Mouse (Mus musculus): ENCODE data around the gene Pex19. TPM values are rescaled to one million over a fixed set of nuclear protein-coding genes. Genes with fewer than 3 reads are reported as not detected.

The Pex19 gene
- 10 to 100 TPM; 73.9 to 77.5 TPM for total RNA-seq (2021)
- long read RNA-seq, experiment 1, transcript Pex19-201 (8 exons, 1,917 nt): major isoform, 65 of 74 reads
- long read RNA-seq, experiment 1, partial matches to known transcripts: 5 of 74 reads
- long read RNA-seq, experiment 1, other reads (novel, unspliced or antisense): 3 of 74 reads
- long read RNA-seq, experiment 2, transcript Pex19-201 (8 exons, 1,917 nt): major isoform, 98 of 127 reads
- long read RNA-seq, experiment 2, partial matches to known transcripts: 18 of 127 reads
- long read RNA-seq, experiment 2, other reads (novel, unspliced or antisense): 9 of 127 reads

DNA sequence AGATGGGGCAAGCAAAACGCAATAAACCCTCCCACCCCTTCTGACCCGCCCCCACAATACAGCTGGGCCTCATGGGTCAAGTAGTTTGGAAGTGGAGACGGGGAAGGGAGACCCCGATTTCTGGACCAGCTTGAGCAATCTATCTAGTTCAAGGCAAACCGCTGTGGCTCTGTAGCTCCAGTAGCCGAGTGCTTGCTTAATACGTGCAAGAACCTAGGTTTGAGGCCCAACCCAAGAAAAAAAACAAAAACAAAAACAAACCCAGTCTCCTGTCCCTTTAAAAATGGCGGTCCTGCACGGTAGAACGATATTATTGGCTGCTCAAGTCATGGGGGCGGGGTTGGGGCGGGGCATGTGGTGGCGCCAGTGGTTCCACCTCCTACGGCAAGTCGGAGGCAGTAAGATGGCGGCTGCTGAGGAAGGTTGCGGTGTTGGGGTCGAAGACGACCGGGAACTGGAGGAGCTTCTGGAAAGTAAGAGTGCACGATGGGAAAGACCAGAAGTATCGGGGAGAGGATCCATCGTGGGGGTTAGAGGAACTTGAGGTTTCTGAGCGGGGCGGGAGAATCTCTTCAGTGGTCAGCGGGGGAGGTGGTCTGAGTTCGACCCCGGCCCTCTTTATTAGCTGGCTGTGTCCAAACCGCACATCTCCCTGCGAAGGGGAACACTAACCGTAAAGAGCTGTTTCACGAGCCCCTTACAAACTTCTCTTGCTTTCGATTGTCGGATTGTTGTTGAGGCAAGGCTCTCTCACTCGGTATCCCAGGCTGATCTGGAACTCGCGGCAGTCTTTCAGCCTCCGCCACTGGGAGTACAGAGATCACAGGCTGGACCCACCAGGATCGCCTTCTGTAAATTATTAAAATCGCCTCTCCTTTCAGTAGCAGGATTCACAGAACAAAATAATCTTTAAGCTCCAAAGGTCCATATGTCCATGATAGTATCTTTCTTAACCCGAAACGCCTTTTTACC lies at the start of gene Pex19:
Gene Pex19, plus strand, starts transcription at position 380 of the 972 bp plus-strand sequence.
- DNase-seq: peak; percentile 59 to 64
- intact Hi-C loops (cut with DNase I): no loop called here

DNA sequence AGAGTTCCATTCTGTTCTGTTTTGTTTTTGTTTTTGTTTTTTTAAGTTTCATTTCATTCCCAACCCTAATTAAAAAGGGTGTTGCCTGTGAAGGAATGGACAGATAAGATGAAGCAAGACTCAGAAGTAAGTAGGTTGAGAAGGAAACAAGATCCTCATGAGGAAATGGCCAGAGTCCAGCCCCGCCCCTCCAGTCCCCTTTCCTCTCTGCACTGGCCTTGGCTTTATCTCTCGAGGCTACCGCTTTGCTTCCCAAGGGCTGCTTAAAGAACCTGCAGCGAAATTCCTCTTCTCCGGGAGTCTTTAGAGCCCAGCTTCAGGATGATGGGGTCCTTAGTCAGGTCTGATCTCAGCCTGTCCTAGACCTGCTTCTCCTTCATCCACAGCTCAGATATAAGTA lies 48.6 kb upstream of the Pex19 start:
- DNase-seq: no peak
- intact Hi-C loops (cut with DNase I): no loop called here

GRCm38 (mm10) chr1:172082101-172082898 lies 44.3 kb upstream of the Pex19 start, which contains the start of the genes Copa and Ncstn:
Copa (plus strand) TSS chr1:172082529.
Ncstn (minus strand) TSS chr1:172082795.
- intact Hi-C loops (cut with DNase I): no loop called here
- DNase-seq: peak; percentile 90 to 91

DNA sequence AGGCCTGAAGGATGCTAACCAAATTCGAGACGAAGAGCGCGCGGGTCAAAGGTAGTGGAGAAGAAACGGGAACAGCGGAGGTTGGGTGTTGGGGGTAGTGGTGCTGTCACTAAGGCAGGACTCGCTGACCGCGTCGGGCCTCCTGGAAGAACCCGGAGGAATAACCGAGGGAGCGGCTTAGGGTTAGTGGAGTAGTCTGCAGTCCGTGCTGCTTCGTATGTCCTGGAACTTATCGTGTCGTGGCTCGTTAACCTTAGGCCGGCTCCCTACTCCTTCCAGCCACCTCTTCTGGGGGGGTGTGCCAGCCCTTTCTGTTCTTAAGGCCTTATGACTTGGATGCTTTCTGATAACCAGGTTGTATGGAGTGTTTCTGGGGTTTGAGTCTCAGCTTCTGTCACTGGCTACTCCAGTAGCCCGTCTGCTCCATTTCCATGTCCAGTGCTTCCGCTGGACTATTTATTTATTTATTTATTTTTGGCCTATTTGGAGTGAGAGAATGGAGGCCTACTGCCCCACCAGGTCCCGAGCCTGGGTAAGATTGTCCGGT lies 43.6 kb upstream of the Pex19 start:
- no peak for DNase-seq
- intact Hi-C loops (cut with DNase I): no loop called here

GRCm38 (mm10) chr1:172093522-172093921 lies 33.0 kb upstream of the Pex19 start:
- DNase-seq: no peak
- intact Hi-C loops (cut with DNase I): no loop called here

GRCm38 (mm10) chr1:172094295-172094694 lies 32.3 kb upstream of the Pex19 start:
- intact Hi-C loops (cut with DNase I): no loop called here
- DNase-seq: no peak

DNA sequence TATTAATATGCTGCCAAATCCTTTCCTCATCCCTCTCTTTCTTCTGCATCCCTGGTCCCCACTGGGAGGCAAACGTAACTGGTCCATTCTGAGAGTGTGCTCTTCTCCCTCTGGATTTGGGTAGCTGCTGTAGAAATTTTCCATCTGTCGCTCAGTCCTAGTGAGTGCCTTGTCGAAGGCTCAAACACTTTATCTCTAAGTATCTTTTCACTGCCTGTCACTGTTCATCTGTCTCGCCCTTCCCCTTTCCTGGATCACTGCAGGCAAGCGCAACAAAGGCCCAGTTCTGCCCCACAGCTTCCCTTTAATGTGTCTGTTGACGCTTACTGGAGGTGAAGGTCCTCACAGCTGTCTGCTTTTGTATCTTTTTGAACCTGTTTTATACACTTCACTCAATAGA lies 31.4 kb upstream of the Pex19 start:
- intact Hi-C loops (cut with DNase I): no loop called here
- no peak for DNase-seq

DNA sequence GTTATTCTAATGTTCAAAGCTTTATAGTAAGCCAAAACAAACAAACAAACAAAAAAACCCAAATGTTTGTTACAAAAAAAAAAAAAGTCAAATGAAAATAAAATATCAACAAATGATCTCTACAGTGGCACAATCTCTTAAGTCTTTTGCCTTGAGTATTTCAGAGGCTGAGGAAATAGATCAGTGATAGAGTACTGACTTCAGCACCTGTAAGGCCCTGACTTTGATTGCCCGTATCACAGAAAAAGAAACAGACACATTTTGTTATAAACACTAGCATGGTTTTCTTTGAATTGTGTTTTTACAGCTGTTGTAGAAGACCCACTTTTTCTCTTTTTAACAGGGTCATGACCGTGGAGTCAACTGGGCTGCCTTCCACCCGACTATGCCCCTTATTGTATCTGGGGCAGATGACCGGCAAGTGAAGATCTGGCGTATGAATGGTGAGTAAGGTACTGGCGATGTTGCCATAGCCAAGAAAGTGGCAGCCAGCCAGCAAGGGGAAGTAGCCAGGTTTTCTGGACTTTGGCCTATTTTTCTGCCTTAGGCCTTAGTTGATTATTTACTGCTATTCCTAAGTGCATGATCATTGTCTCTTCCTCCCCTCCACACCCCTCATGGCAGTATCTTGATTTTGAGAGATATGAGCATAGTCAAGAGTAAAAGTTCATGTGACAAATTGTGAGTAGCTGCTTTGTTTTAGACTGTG lies 27.1 kb upstream of the Pex19 start:
- no peak for DNase-seq
- intact Hi-C loops (cut with DNase I): no loop called here

DNA sequence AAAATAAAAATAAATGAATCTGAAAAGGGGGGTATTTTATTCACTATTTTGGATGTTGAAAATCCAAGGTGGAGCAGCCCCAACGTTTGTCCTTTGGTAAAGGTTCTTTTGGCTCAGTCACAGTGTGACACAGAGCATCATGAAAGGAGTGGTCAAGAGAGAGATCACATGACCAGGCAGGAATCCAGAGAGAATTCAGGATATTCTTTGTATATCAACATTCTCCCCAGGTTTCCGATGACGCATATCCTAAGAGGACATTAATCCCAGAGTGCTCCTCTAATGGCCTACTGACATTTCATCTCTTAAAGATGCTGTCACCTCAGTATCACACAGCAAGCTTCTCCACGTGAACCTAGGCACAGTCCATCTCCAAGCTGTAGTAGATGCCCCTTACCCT lies 22.9 kb upstream of the Pex19 start:
- intact Hi-C loops (cut with DNase I): no loop called here
- no peak for DNase-seq

- no peak for DNase-seq
- intact Hi-C loops (cut with DNase I): no loop called here
Measured at GRCm38 (mm10) chr1:172105101-172105500, 21.5 kb upstream of the Pex19 start.

- no peak for DNase-seq
- intact Hi-C loops (cut with DNase I): no loop called here
Measured at GRCm38 (mm10) chr1:172107777-172108477, 18.6 kb upstream of the Pex19 start.

DNA sequence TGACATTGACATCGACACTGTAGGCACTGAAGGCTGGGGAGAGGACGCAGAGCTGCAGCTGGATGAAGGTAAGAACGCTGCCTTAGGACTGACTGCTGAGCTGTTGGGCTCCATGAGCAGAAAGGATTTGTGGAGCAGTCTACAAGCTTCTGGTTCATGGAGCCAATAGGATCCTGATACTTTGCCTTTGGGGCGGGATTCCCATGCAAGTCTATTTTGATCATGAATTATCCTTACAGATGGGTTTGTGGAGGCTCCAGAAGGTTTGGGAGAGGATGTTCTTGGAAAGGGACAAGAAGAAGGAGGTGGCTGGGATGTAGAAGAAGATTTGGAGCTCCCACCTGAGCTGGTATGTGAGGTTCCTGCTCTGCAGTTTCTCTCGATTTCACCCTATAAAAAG lies 9.6 kb upstream of the Pex19 start:
- intact Hi-C loops (cut with DNase I): loop anchor here (5.0 kb wide), 1 partner anchor 65 kb away; no protein-coding TSS in a partner anchor
- no peak for DNase-seq

- no peak for DNase-seq
- intact Hi-C loops (cut with DNase I): loop anchor here (2.0 to 5.0 kb wide), 2 partner anchors 67 to 238 kb away; no protein-coding TSS in a partner anchor
Measured at GRCm38 (mm10) chr1:172119100-172119499, 7.5 kb upstream of the Pex19 start.

GRCm38 (mm10) chr1:172119720-172120119 lies 6.8 kb upstream of the Pex19 start:
- DNase-seq: no peak
- intact Hi-C loops (cut with DNase I): loop anchor here (2.0 to 5.0 kb wide), 3 partner anchors 67 to 237 kb away; no protein-coding TSS in a partner anchor

DNA sequence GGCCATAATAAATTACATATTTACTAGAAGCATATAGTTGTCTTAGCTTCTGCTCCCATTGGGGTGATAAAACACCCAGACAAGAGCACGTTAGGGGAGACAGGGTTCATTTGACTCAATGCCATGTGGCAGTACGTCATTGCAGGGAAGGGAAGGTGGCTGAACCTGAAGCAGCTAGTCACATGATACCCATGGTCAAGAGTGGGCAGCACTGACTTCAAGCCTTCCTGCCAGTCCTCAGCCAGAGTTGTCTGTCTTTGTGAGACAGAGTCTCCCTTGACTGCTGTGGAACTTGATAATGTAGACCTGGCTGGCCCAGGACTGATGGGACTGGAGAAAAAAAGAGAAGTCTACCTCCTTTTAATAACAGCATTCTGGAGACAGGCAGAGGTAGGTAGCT lies 3.9 kb upstream of the Pex19 start:
- DNase-seq: no peak
- intact Hi-C loops (cut with DNase I): loop anchor here (5.0 kb wide), 1 partner anchor 200 kb away; no protein-coding TSS in a partner anchor

- DNase-seq: no peak
- intact Hi-C loops (cut with DNase I): loop anchor here (5.0 kb wide), 1 partner anchor 198 kb away; no protein-coding TSS in a partner anchor
Measured at GRCm38 (mm10) chr1:172124572-172124971, 2.0 kb upstream of the Pex19 start.

DNA sequence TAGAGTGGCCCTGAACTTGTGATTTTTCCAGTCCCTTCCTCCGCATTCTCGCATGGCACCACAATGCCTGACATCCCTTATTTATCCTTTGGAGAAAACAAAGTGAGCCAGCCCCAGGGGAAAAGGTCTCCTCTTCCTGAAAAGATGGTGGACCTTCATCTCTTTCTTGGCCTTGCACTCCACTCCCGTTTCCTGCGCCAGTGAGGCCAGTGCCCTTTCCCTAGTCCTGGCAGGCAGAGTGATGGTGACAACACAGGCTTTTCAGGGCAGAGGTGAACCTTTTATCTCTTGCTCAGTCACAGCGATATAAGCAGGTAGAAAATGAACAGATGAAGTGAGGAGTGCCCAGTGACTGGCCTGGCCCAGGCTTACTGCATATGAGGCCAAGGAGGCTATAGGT lies 932 bp downstream of the Pex19 start:
- intact Hi-C loops (cut with DNase I): no loop called here
- no peak for DNase-seq

DNA sequence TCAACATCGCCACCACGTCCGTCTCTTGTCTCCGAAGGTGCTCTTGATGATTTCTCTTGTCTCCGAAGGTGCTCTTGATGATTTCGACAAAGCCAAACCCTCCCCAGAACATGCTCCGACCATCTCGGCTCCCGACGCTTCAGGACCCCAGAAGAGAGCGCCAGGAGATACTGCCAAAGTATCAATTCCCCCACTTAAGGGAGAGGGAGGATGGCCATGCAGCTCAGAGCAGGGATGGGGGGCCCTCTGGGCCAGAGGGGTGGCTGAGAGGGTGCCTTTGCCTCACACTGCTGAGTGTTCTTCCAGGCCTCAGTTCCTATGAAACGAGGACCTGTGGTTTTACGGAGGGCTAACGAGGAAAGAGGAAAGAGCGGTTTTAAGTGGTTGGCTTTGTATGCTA lies 2.0 kb downstream of the Pex19 start:
- intact Hi-C loops (cut with DNase I): no loop called here
- DNase-seq: no peak

DNA sequence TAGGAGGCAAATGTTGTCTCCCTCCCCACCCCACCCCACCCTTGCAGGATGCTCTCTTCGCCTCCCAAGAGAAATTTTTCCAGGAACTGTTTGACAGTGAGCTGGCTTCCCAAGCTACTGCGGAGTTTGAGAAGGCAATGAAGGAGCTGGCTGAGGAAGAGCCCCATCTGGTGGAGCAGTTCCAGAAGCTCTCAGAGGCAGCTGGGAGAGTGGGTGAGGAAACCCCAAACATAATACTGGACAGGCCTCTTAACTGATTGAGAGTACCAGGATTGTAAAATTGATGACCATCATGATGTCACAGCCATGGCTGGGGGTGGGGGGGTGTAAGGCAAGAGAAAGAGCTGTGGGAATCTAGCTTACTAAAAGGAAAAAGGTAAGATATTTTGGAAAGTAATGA lies 2.6 kb downstream of the Pex19 start:
- intact Hi-C loops (cut with DNase I): no loop called here
- DNase-seq: no peak
